Mouse (Mus musculus) embryonic facial prominence, embryonic 11.5 days (tissue): ENCODE results near the gene Gna11. TPM values are rescaled to one million over a fixed set of nuclear protein-coding genes. Genes with fewer than 3 reads are reported as not detected.

Source experiments
- ATAC-seq: fragments of 200-750 bp; cut with Nextera tagmentation; replicated peaks from 2 replicates; pipeline ENCODE4 v1.8.0; 2017; ENCODE audit warnings: low read depth; ENCODE audit not compliant: insufficient number of reproducible peaks, low FRiP score, low TSS enrichment
- DNase-seq: peaks from one replicate; pipeline ENCODE4 v3.0.0-alpha.2; 2015; ENCODE audit warnings: low spot score
- H3K27ac ChIP-seq: fragments of 300-500 bp; sonication (generic); replicated peaks from 2 replicates; pipeline ENCODE4 v1.5.1; 2014; ENCODE audit warnings: mild to moderate bottlenecking, low read depth, low read length, control low read depth
- H3K27me3 ChIP-seq: fragments of 300-500 bp; sonication (generic); 2 replicates; pipeline ENCODE4 v1.6.1; 2014; ENCODE audit warnings: mild to moderate bottlenecking, low read length, moderate library complexity, mixed read lengths; ENCODE audit not compliant: control insufficient read depth, insufficient read depth
- H3K36me3 ChIP-seq: fragments of 300-500 bp; sonication (generic); replicated peaks from 2 replicates; pipeline ENCODE4 v1.6.1; 2014; ENCODE audit warnings: low read depth, mild to moderate bottlenecking, low read length, moderate library complexity, mixed read lengths; ENCODE audit not compliant: control insufficient read depth, insufficient read depth
- H3K4me1 ChIP-seq: fragments of 300-500 bp; sonication (generic); 2 replicates; pipeline ENCODE4 v1.6.1; 2014; ENCODE audit warnings: low read length, mixed read lengths; ENCODE audit not compliant: control insufficient read depth, insufficient read depth
- H3K4me2 ChIP-seq: fragments of 300-500 bp; sonication (generic); 2 replicates; pipeline ENCODE4 v1.6.1; 2014; ENCODE audit warnings: low read depth, mild to moderate bottlenecking, control low read depth, low read length, moderate library complexity
- H3K4me3 ChIP-seq: fragments of 300-500 bp; sonication (generic); 2 replicates; pipeline ENCODE4 v1.5.1; 2014; ENCODE audit warnings: low read depth, low read length, control low read depth
- H3K9ac ChIP-seq: fragments of 300-500 bp; sonication (generic); replicated peaks from 2 replicates; pipeline ENCODE4 v1.6.1; 2014; ENCODE audit warnings: mild to moderate bottlenecking, control low read depth, low read length
- H3K9me3 ChIP-seq: fragments of 300-500 bp; sonication (generic); replicated peaks from 2 replicates; pipeline ENCODE4 v1.6.1; 2016; ENCODE audit warnings: mild to moderate bottlenecking, low read length, inconsistent platforms, mixed read lengths; ENCODE audit not compliant: control insufficient read depth
- WGBS: fragments of 180-500 bp; shearing (Covaris S2); extraction: QIAGEN DNeasy Blood & Tissue Kit; methylation state at CpG from one replicate; pipeline ENCODE4 v1.1.7; 2014; 5-methylcytosine and 5-hydroxymethylcytosine counted together
- polyA plus RNA-seq: library from polyadenylated mRNA; unstranded; fragments of >200 nt; fragmentation: Nextera tagmentation; extraction: Ambion mirVana; gene quantifications from 2 replicates; pipeline ENCODE4 v1.2.1, GENCODE M21; 2014

Gene Gna11
- polyA plus RNA-seq, 1 experiment from 2014 or later: 62.0 TPM

GRCm38 (mm10) chr10:81505016-81505664, 39.9 kb downstream of the Gna11 start:
- H3K9ac ChIP-seq: no peak overlapping the region
- H3K4me1 ChIP-seq: no peaks in the 10 kb centered on the region
- no peaks in the 10 kb centered on the region for H3K27me3 ChIP-seq
- DNase-seq: no peak
- no peaks in the 10 kb centered on the region for H3K9me3 ChIP-seq
- H3K4me3 ChIP-seq: no peak overlapping the region
- H3K36me3 ChIP-seq: no peaks in the 10 kb centered on the region
- no peak overlapping the region for H3K27ac ChIP-seq
- WGBS: 78% methylated on average over 15 of the region's 15 CpGs
- no peak for ATAC-seq
- H3K4me2 ChIP-seq: no peak overlapping the region

- peak; percentile 83 for DNase-seq
- H3K4me1 ChIP-seq: no peaks in the 10 kb centered on the region
- H3K27ac ChIP-seq: no peak overlapping the region
- no peak for ATAC-seq
- peak overlapping the region; percentile 60 for H3K4me2 ChIP-seq
- no peaks in the 10 kb centered on the region for H3K27me3 ChIP-seq
- 11% methylated on average over 36 of the region's 36 CpGs for WGBS
- no peaks in the 10 kb centered on the region for H3K9me3 ChIP-seq
- H3K9ac ChIP-seq: peak overlapping the region; percentile 18; the same call in 1 of the 2 replicates
- H3K36me3 ChIP-seq: no peaks in the 10 kb centered on the region
- peak overlapping the region; percentile 26 for H3K4me3 ChIP-seq
Measured at GRCm38 (mm10) chr10:81502658-81503057, 42.3 kb downstream of the Gna11 start.

- Histone ChIP-seq H3K9me3 (no peaks in the 10 kb centered on the region), H3K27me3 (no peaks in the 10 kb centered on the region), H3K4me1 (no peaks in the 10 kb centered on the region), H3K4me3 (no peak overlapping the region), H3K27ac (no peak overlapping the region), H3K36me3 (no peaks in the 10 kb centered on the region), H3K4me2 (no peak overlapping the region), H3K9ac (no peak overlapping the region)
- 81% methylated on average over 5 of the region's 5 CpGs for WGBS
- DNase-seq: no peak
- no peak for ATAC-seq
Measured at GRCm38 (mm10) chr10:81501863-81502262, 43.1 kb downstream of the Gna11 start.

GRCm38 (mm10) chr10:81500032-81500431, 45.0 kb downstream of the Gna11 start, which contains the start of gene S1pr4:
Gene S1pr4, minus strand, starts transcription at chr10:81500132.
- H3K4me3 ChIP-seq: no peak within 1 kb of the TSS
- H3K4me2 ChIP-seq: no peak within 1 kb of the TSS
- peaks cover 3% of the 10 kb centered on the region; the same call in 1 of the 2 replicates for H3K4me1 ChIP-seq
- H3K27ac ChIP-seq: no peak within 1 kb of the TSS
- ATAC-seq (no peak), DNase-seq (no peak)
- WGBS: 90% methylated on average over 2 of the region's 3 CpGs
- no peaks in the 10 kb centered on the region for H3K36me3 ChIP-seq
- H3K27me3 ChIP-seq: no peaks in the 10 kb centered on the region
- no peaks in the 10 kb centered on the region for H3K9me3 ChIP-seq
- H3K9ac ChIP-seq: no peak within 1 kb of the TSS; the same call in 1 of the 2 replicates

- Histone ChIP-seq H3K27ac (no peak overlapping the region), H3K4me2 (no peak overlapping the region), H3K36me3 (no peaks in the 10 kb centered on the region), H3K4me3 (no peak overlapping the region), H3K27me3 (no peaks in the 10 kb centered on the region), H3K9ac (no peak overlapping the region; the same call in 1 of the 2 replicates), H3K4me1 (peaks cover 3% of the 10 kb centered on the region; the same call in 1 of the 2 replicates), H3K9me3 (no peaks in the 10 kb centered on the region)
- DNase-seq (no peak), ATAC-seq (no peak)
- 69% methylated on average over 23 of the region's 23 CpGs for WGBS
Measured at GRCm38 (mm10) chr10:81499250-81499901, 45.6 kb downstream of the Gna11 start.

- no peaks in the 10 kb centered on the region for H3K36me3 ChIP-seq
- H3K27me3 ChIP-seq: no peaks in the 10 kb centered on the region
- 85% methylated on average over 38 of the region's 38 CpGs for whole genome bisulfite sequencing
- DNase-seq (no peak), ATAC-seq (no peak)
- no peak overlapping the region for H3K27ac ChIP-seq
- peaks cover 3% of the 10 kb centered on the region; the same call in 1 of the 2 replicates for H3K4me1 ChIP-seq
- no peak overlapping the region for H3K4me3 ChIP-seq
- H3K9ac ChIP-seq: no peak overlapping the region; the same call in 1 of the 2 replicates
- H3K4me2 ChIP-seq: no peak overlapping the region
- H3K9me3 ChIP-seq: no peaks in the 10 kb centered on the region
Measured at GRCm38 (mm10) chr10:81498316-81499249, 46.4 kb downstream of the Gna11 start.

GRCm38 (mm10) chr10:81497401-81498270, 47.4 kb downstream of the Gna11 start:
- no peak overlapping the region for H3K4me3 ChIP-seq
- ATAC-seq: no peak
- H3K9ac ChIP-seq: no peak overlapping the region
- H3K27ac ChIP-seq: no peak overlapping the region
- H3K27me3 ChIP-seq: no peaks in the 10 kb centered on the region
- 87% methylated on average over 17 of the region's 17 CpGs for WGBS
- H3K36me3 ChIP-seq: no peaks in the 10 kb centered on the region; the same call in 1 of the 2 replicates
- peaks cover 3% of the 10 kb centered on the region; the same call in 1 of the 2 replicates for H3K4me1 ChIP-seq
- no peak overlapping the region for H3K4me2 ChIP-seq
- no peak for DNase-seq
- no peaks in the 10 kb centered on the region for H3K9me3 ChIP-seq
